Comparison of ENCODE assay signal across 19 mouse cellular contexts in genomic region chr17:44588470-44588869, GRCm38 (mm10).
A peak's percentile ranks its signal among the peaks of the same experiment; 100 is the strongest.
DNase-seq lines count a peak whose midpoint lies in the region; ATAC-seq lines count a peak whose summit lies in the region.
"Had no signal": no experiment of that assay in that cellular context is flagged by ENCODE, and none has a peak within 500 bp of the region (broad histone marks: within the 10 kb centered on the region; RNA-seq: fewer than 3 reads in every experiment).

No protein-coding gene starts in this region.

- ATAC-seq in forebrain, embryonic 13.5 days, result 0 out of 2 replicates have a peak, but pooled peaks have one; percentile 30
- ATAC-seq in forebrain, embryonic 16.5 days, result no peak
- peak; percentile 86 for ATAC-seq in kidney, embryonic 14.5 days (ENCODE audit: low FRiP score, low TSS enrichment)
- no peak for ATAC-seq in midbrain, embryonic 11.5 days (ENCODE audit: low FRiP score)
- no peak for ATAC-seq in midbrain, embryonic 13.5 days
- ATAC-seq: activated CD4-positive, CD25-positive, alpha-beta regulatory T cell, adult 4 months; intestine, embryonic 16.5 days had no signal

- DNase-seq in kidney, adult 11 months, result no peak
- peak; percentile 28 for DNase-seq in midbrain, embryonic 11.5 days (ENCODE audit: low spot score, missing footprints)
- DNase-seq in mesoderm, embryonic 11.5 days (ENCODE audit: low read depth, low spot score), result peak; percentile 30
- DNase-seq in layer of hippocampus, adult 11-12 months (ENCODE audit: low spot score), result no peak
- DNase-seq: adrenal gland, postnatal 14 days; cerebellum, adult 11-12 months; cerebellum, adult 9-11 months; gastrocnemius, adult 2 months; gastrocnemius, postnatal 25 days; heart, postnatal 36 days had no signal

- H3K9ac ChIP-seq in forebrain, embryonic 13.5 days, result no peak overlapping the region
- no peak overlapping the region for H3K9ac ChIP-seq in forebrain, embryonic 16.5 days (replicated peaks; ENCODE audit: low read depth, low read length)
- no peak overlapping the region for H3K9ac ChIP-seq in kidney, embryonic 14.5 days (ENCODE audit: low read depth, low read length)
- no peak overlapping the region for H3K9ac ChIP-seq in midbrain, embryonic 11.5 days (ENCODE audit: low read length)
- no peak overlapping the region for H3K9ac ChIP-seq in midbrain, embryonic 13.5 days (replicated peaks)
- H3K9ac ChIP-seq: heart, embryonic 12.5 days; hindbrain, embryonic 15.5 days had no signal

- no peak overlapping the region for H3K4me3 ChIP-seq in forebrain, embryonic 13.5 days
- H3K4me3 ChIP-seq in forebrain, embryonic 16.5 days (replicated peaks; ENCODE audit: low read length), result no peak overlapping the region
- no peak overlapping the region for H3K4me3 ChIP-seq in kidney, embryonic 14.5 days (ENCODE audit: low read length)
- no peak overlapping the region for H3K4me3 ChIP-seq in midbrain, embryonic 11.5 days (ENCODE audit: low read depth, low read length)
- H3K4me3 ChIP-seq in midbrain, embryonic 13.5 days (replicated peaks), result no peak overlapping the region
- H3K4me3 ChIP-seq: gastrocnemius, adult 2 months; heart, embryonic 12.5 days; hindbrain, embryonic 15.5 days had no signal

- no peaks in the 10 kb centered on the region for H3K27me3 ChIP-seq in forebrain, embryonic 13.5 days
- H3K27me3 ChIP-seq in forebrain, embryonic 16.5 days (replicated peaks; ENCODE audit: control insufficient read depth, insufficient read depth, low read length), result no peaks in the 10 kb centered on the region
- H3K27me3 ChIP-seq in kidney, embryonic 14.5 days (ENCODE audit: control insufficient read depth, insufficient read depth, low read length), result no peaks in the 10 kb centered on the region
- no peaks in the 10 kb centered on the region for H3K27me3 ChIP-seq in midbrain, embryonic 11.5 days (ENCODE audit: control insufficient read depth, insufficient read depth, low read length)
- H3K27me3 ChIP-seq in midbrain, embryonic 13.5 days, result no peaks in the 10 kb centered on the region
- H3K27me3 ChIP-seq: heart, embryonic 12.5 days; hindbrain, embryonic 15.5 days; Patski had no signal

- WGBS in forebrain, embryonic 13.5 days, result 61% methylated on average over 3 of the region's 3 CpGs
- 62% methylated on average over 3 of the region's 3 CpGs for WGBS in forebrain, embryonic 16.5 days
- 35% methylated on average over 3 of the region's 3 CpGs for WGBS in kidney, embryonic 14.5 days
- 76% methylated on average over 3 of the region's 3 CpGs for WGBS in midbrain, embryonic 11.5 days
- WGBS in midbrain, embryonic 13.5 days, result 73% methylated on average over 3 of the region's 3 CpGs

- no peak overlapping the region for H3K27ac ChIP-seq in forebrain, embryonic 13.5 days
- no peak overlapping the region for H3K27ac ChIP-seq in forebrain, embryonic 16.5 days (ENCODE audit: low read length)
- H3K27ac ChIP-seq in kidney, embryonic 14.5 days (ENCODE audit: low read depth, low read length), result no peak overlapping the region
- H3K27ac ChIP-seq in midbrain, embryonic 11.5 days (ENCODE audit: low read depth, low read length), result no peak overlapping the region
- H3K27ac ChIP-seq in midbrain, embryonic 13.5 days, result no peak overlapping the region
- H3K27ac ChIP-seq: gastrocnemius, adult 2 months; hindbrain, embryonic 15.5 days had no signal

- H3K4me2 ChIP-seq in forebrain, embryonic 13.5 days, result no peak overlapping the region
- H3K4me2 ChIP-seq in forebrain, embryonic 16.5 days (ENCODE audit: low read length), result no peak overlapping the region
- no peak overlapping the region for H3K4me2 ChIP-seq in kidney, embryonic 14.5 days (replicated peaks; ENCODE audit: low read depth, low read length)
- H3K4me2 ChIP-seq in midbrain, embryonic 11.5 days, result no peak overlapping the region
- no peak overlapping the region for H3K4me2 ChIP-seq in midbrain, embryonic 13.5 days (replicated peaks)
- H3K4me2 ChIP-seq: heart, embryonic 12.5 days; hindbrain, embryonic 15.5 days had no signal

- peaks cover 14% of the 10 kb centered on the region for H3K4me1 ChIP-seq in forebrain, embryonic 13.5 days
- 0 out of 2 replicates have a peak, but pooled peaks cover 4% of the 10 kb centered on the region for H3K4me1 ChIP-seq in forebrain, embryonic 16.5 days (replicated peaks; ENCODE audit: control insufficient read depth, insufficient read depth, low read length)
- H3K4me1 ChIP-seq in kidney, embryonic 14.5 days (ENCODE audit: control insufficient read depth, insufficient read depth, low read length), result 0 out of 2 replicates have a peak, but pooled peaks cover 3% of the 10 kb centered on the region
- no peaks in the 10 kb centered on the region for H3K4me1 ChIP-seq in midbrain, embryonic 11.5 days (ENCODE audit: control insufficient read depth, insufficient read depth, low read length)
- H3K4me1 ChIP-seq in midbrain, embryonic 13.5 days (replicated peaks), result peaks cover 5% of the 10 kb centered on the region; the same call in 1 of the 2 replicates
- H3K4me1 ChIP-seq: heart, embryonic 12.5 days; hindbrain, embryonic 15.5 days had no signal

- no peaks in the 10 kb centered on the region for H3K36me3 ChIP-seq in forebrain, embryonic 13.5 days (ENCODE audit: poor library complexity, severe bottlenecking)
- H3K36me3 ChIP-seq in forebrain, embryonic 16.5 days (ENCODE audit: control insufficient read depth, insufficient read depth), result no peaks in the 10 kb centered on the region
- no peaks in the 10 kb centered on the region for H3K36me3 ChIP-seq in kidney, embryonic 14.5 days (ENCODE audit: control insufficient read depth, insufficient read depth, low read length)
- H3K36me3 ChIP-seq in midbrain, embryonic 11.5 days (ENCODE audit: control insufficient read depth, insufficient read depth, low read length), result no peaks in the 10 kb centered on the region
- H3K36me3 ChIP-seq in midbrain, embryonic 13.5 days, result no peaks in the 10 kb centered on the region
- H3K36me3 ChIP-seq: heart, embryonic 12.5 days; hindbrain, embryonic 15.5 days had no signal

- H3K9me3 ChIP-seq in forebrain, embryonic 13.5 days (replicated peaks), result no peaks in the 10 kb centered on the region
- H3K9me3 ChIP-seq in forebrain, embryonic 16.5 days (ENCODE audit: control insufficient read depth, low read length), result no peaks in the 10 kb centered on the region
- no peaks in the 10 kb centered on the region for H3K9me3 ChIP-seq in kidney, embryonic 14.5 days (ENCODE audit: control insufficient read depth, low read length)
- no peaks in the 10 kb centered on the region for H3K9me3 ChIP-seq in midbrain, embryonic 11.5 days (ENCODE audit: control insufficient read depth, low read length)
- no peaks in the 10 kb centered on the region for H3K9me3 ChIP-seq in midbrain, embryonic 13.5 days
- H3K9me3 ChIP-seq: heart, embryonic 12.5 days; hindbrain, embryonic 15.5 days had no signal

Comparison
In these comparisons a context has a peak if more than half of its experiments do, and no peak if none do; other contexts are left out.
1. ATAC-seq: peak in forebrain, embryonic 13.5 days (single experiment) and kidney, embryonic 14.5 days (single experiment); none in forebrain, embryonic 16.5 days (single experiment), midbrain, embryonic 11.5 days (single experiment) and midbrain, embryonic 13.5 days (single experiment).
2. DNase-seq: peak in midbrain, embryonic 11.5 days (single experiment) and mesoderm, embryonic 11.5 days (single experiment); none in kidney, adult 11 months (single experiment) and layer of hippocampus, adult 11-12 months (single experiment).